Mouse (Mus musculus) right cerebral cortex, postnatal 14 days (tissue): ENCODE measurements at regions not wholly inside any gene's neighbourhood (a gene's known extent, or its start where the extent isn't known, plus 50 kb on each side); places are given as distances from the start of the nearest gene placed in this dataset.

Experiments
- DNase-seq: peaks from one replicate; pipeline ENCODE4 v3.0.0; 2022

- no peak for DNase-seq
Measured at GRCm38 (mm10) chr14:105402556-105402955, 144.2 kb downstream of the Ndfip2 start.

GRCm38 (mm10) chr14:105397467-105397866 lies 139.1 kb downstream of the Ndfip2 start:
- peak; percentile 57 for DNase-seq

DNA sequence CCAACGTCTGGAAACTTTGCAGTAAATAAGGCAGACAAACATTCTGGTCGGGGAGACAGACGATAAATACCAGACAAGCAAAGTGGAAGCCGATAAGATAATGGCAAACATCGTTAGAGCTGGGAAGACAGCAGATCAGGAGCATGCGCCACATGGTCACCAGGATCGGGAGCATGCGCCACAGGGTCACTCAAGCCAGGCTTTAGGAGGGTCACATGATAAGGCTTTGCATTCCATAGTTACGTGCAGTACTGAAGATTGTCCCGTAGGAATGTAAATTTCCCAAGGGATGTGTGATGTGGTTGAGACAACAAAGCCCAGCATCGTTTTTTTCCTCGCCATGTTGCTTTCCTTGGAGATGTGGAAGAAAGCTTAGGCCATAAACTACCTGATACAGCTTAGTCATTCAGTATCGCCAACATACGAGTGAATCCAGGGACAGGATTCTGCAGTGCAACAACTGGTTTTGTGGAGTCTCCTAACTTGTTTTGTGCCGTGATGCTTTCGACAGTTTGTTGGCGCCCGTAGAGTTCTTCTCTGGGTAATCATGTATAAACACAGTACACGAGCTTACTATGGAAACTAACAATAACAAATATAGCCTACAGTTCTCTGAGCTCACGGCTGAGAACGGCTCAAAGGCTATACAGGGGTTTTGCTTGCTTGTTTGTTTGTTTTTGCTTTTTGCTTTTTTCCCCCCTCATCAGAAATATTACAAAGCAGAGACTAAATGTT lies 133.9 kb downstream of the Ndfip2 start:
- DNase-seq = no peak

- no peak for DNase-seq
Measured at GRCm38 (mm10) chr14:105391430-105391829, 133.1 kb downstream of the Ndfip2 start.

GRCm38 (mm10) chr14:105385119-105385518 lies 126.7 kb downstream of the Ndfip2 start:
- no peak for DNase-seq

GRCm38 (mm10) chr14:105383382-105383781 lies 125.0 kb downstream of the Ndfip2 start:
- no peak for DNase-seq

GRCm38 (mm10) chr14:105380101-105380500 lies 121.7 kb downstream of the Ndfip2 start:
- no peak for DNase-seq

DNA sequence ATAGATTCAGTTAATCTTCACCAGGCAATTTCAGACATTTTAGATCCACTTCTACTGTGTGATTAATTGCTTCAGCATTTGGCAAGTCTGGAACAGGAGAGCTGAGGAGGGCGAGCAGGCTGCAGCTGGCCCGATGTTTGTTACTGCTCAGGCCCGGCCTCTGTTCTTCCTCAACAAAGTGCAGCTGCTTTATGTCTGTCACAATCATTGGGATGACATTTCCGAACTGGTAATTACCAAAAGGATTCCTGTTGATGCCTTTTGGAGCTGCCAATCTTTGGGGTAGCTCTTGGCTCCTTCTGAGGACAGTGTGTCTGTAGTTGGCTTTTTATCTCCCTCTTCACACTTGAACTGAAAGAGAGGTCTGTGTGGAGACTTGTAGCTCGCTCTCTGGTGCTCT lies 119.4 kb downstream of the Ndfip2 start:
- DNase-seq = no peak

- DNase-seq = no peak
Measured at GRCm38 (mm10) chr14:105377035-105377621, 118.8 kb downstream of the Ndfip2 start.

DNA sequence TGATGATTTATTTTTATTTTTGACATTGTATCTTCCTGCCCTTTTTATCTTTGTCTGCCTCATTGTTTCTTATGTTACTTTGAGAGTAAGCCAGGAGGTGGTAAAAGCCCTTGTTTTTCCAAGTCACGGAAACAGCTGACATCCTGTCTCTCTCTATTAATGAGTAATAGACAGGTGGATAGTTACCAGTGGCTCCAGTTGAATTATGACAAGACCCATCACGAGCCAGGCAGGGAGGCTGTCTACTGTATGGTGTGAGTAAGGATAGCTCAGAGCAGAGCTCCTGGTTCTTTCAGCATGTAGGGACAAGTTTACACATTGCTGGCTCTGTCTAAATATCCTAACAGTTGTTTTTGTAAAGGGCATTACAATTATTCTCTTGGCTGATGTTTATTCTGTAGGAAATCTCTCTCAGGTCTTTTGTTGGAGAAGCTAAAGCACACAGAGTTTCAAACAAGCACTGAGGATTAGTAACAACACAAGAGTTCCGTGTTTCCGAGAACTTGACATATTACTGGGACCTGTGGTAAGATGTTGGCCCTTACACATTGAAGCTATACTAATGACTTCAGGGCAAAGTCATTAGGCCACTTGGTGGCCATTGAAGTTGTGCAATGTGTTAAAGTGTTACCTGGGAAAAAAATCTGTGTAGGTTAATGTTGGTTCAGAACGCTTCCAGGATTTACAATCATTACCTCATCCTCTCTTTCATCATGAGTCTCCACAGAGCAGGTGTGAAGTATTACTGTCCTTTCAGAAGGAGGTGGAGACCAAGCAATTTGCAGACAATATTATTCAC lies 111.5 kb downstream of the Ndfip2 start:
- no peak for DNase-seq

DNA sequence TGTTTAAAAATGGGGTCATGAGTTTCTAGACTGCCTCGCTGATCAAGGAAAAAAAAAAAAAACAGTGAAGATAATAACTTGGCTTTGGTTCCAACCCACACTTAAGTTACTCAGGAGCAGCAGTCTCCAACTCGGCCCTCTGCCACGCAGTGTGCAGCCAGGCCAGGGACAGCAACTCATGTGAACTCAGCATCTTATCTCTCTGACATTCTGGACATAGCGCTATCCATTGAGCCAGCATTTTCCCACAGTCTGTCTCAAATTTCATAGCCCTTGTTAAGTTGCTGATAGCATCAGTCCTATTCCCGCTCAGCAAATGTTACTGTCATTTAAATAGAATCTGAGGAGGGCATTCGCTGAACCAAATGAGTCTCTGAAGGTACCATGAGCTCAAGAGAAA lies 102.2 kb downstream of the Ndfip2 start:
- DNase-seq = no peak

GRCm38 (mm10) chr14:105359829-105360228 lies 101.5 kb downstream of the Ndfip2 start:
- DNase-seq = no peak
